Mouse (Mus musculus) lung, postnatal 0 days (tissue): Measurements from ENCODE around the gene Naa16. TPM values are rescaled to one million over a fixed set of nuclear protein-coding genes. Genes with fewer than 3 reads are reported as not detected.
"Not testable (repeated sequence)": the region's sequence is repeated elsewhere in the genome, so short reads cannot be mapped to it uniquely, and the experiment has no call there.

Experiments used
- ATAC-seq: fragments of 200-750 bp; cut with Nextera tagmentation; 2 replicates; pipeline ENCODE4 v1.8.0; 2017; ENCODE audit warnings: moderate library complexity
- DNase-seq: peaks from one replicate; pipeline ENCODE4 v3.0.0-alpha.2; 2016; ENCODE audit warnings: low spot score
- H3K27ac ChIP-seq: fragments of 300-500 bp; sonication (generic); 2 replicates; pipeline ENCODE4 v1.5.1; 2014; ENCODE audit warnings: antibody characterized with exemption, mild to moderate bottlenecking, low read length, mixed read lengths
- H3K27me3 ChIP-seq: fragments of 300-500 bp; sonication (generic); replicated peaks from 2 replicates; pipeline ENCODE4 v1.6.1; 2014; ENCODE audit warnings: low read length, mixed read lengths; ENCODE audit not compliant: insufficient read depth
- H3K36me3 ChIP-seq: fragments of 300-500 bp; sonication (generic); 2 replicates; pipeline ENCODE4 v1.6.1; 2014; ENCODE audit warnings: low read length, mixed read lengths; ENCODE audit not compliant: insufficient read depth
- H3K4me1 ChIP-seq: fragments of 300-500 bp; sonication (generic); 2 replicates; pipeline ENCODE4 v1.6.1; 2014; ENCODE audit warnings: antibody characterized with exemption, low read depth, low read length, mixed read lengths; ENCODE audit not compliant: insufficient read depth
- H3K4me2 ChIP-seq: fragments of 300-500 bp; sonication (generic); replicated peaks from 2 replicates; pipeline ENCODE4 v1.6.1; 2014; ENCODE audit warnings: low read depth, mild to moderate bottlenecking, low read length, moderate library complexity, mixed read lengths
- H3K4me3 ChIP-seq: fragments of 300-500 bp; sonication (generic); 2 replicates; pipeline ENCODE4 v1.5.1; 2014; ENCODE audit warnings: low read depth, low read length
- H3K9ac ChIP-seq: fragments of 300-500 bp; sonication (generic); replicated peaks from 2 replicates; pipeline ENCODE4 v1.6.1; 2014; ENCODE audit warnings: low read depth, mild to moderate bottlenecking
- H3K9me3 ChIP-seq: fragments of 300-500 bp; sonication (generic); 2 replicates; pipeline ENCODE4 v1.6.1; 2016; ENCODE audit warnings: low read length, mixed read lengths
- CTCF ChIP-seq: IDR thresholded peaks from 2 replicates; pipeline ENCODE4 v1.5.1; 2016; ENCODE audit warnings: antibody characterized with exemption, mild to moderate bottlenecking
- EP300 ChIP-seq: IDR thresholded peaks from 2 replicates; pipeline ENCODE4 v1.6.1; 2016; ENCODE audit warnings: antibody characterized with exemption, mild to moderate bottlenecking, control low read depth
- WGBS: fragments of 180-500 bp; shearing (Covaris S2); extraction: QIAGEN DNeasy Blood & Tissue Kit; methylation state at CpG from one replicate; pipeline ENCODE4 v1.1.7; 2014; 5-methylcytosine and 5-hydroxymethylcytosine counted together
- polyA plus RNA-seq: library from polyadenylated mRNA; unstranded; fragments of >200 nt; fragmentation: Nextera tagmentation; extraction: Ambion mirVana; gene quantifications from 2 replicates; pipeline ENCODE4 v1.2.1, GENCODE M21; 2015

Gene Naa16
- polyA plus RNA-seq = 23.5 and 24.0 TPM in 2 replicates

- no peaks in the 10 kb centered on the region for H3K36me3 ChIP-seq
- WGBS = 2% methylated on average over 53 of the region's 71 CpGs
- peak within 1 kb of the TSS; percentile 72 for H3K4me2 ChIP-seq
- H3K4me3 ChIP-seq = peak within 1 kb of the TSS; percentile 81
- H3K9ac ChIP-seq = peak within 1 kb of the TSS; percentile 77
- ATAC-seq = peak; percentile 95
- no peaks in the 10 kb centered on the region; the same call in 1 of the 2 replicates for H3K4me1 ChIP-seq
- H3K27me3 ChIP-seq = no peaks in the 10 kb centered on the region
- no peaks in the 10 kb centered on the region for H3K9me3 ChIP-seq
- peak; percentile 68 for TF ChIP-seq CTCF
- TF ChIP-seq EP300 = no peak
- peak; percentile 95 for DNase-seq
- H3K27ac ChIP-seq = peak within 1 kb of the TSS; percentile 94
These were observed at the start of gene Naa16 for GRCm38 (mm10) chr14:79390265-79390926. Naa16 (minus strand) TSS chr14:79390778.

GRCm38 (mm10) chr14:79434068-79434467 lies 43.5 kb upstream of the Naa16 start:
- no peaks in the 10 kb centered on the region for H3K9me3 ChIP-seq
- WGBS = 55% methylated on average over 1 of the region's 1 CpGs
- no peak overlapping the region for H3K4me3 ChIP-seq
- DNase-seq (no peak), ATAC-seq (no peak)
- TF ChIP-seq EP300 = no peak
- TF ChIP-seq CTCF = no peak
- H3K4me2 ChIP-seq = no peak overlapping the region
- no peak overlapping the region for H3K27ac ChIP-seq
- no peaks in the 10 kb centered on the region for H3K27me3 ChIP-seq
- no peaks in the 10 kb centered on the region for H3K36me3 ChIP-seq
- H3K4me1 ChIP-seq = no peaks in the 10 kb centered on the region
- H3K9ac ChIP-seq = no peak overlapping the region

GRCm38 (mm10) chr14:79426730-79427365 lies 36.3 kb upstream of the Naa16 start:
- peak; percentile 46 for ATAC-seq
- H3K4me1 ChIP-seq, H3K9me3 ChIP-seq, H3K27me3 ChIP-seq, DNase-seq, H3K9ac ChIP-seq, H3K36me3 ChIP-seq: not testable (repeated sequence)
- peak overlapping the region; percentile 74 for H3K27ac ChIP-seq
- peak overlapping the region; percentile 44 for H3K4me2 ChIP-seq
- 27% methylated on average over 3 of the region's 59 CpGs for WGBS
- H3K4me3 ChIP-seq = peak overlapping the region; percentile 34

- Histone ChIP-seq H3K9me3 (no peaks in the 10 kb centered on the region), H3K4me3 (peak within 1 kb of the TSS; percentile 34), H3K27ac (peak within 1 kb of the TSS; percentile 74), H3K9ac (no peak within 1 kb of the TSS), H3K36me3 (no peaks in the 10 kb centered on the region; the same call in 1 of the 2 replicates), H3K4me2 (peak within 1 kb of the TSS; percentile 44), H3K4me1 (no peaks in the 10 kb centered on the region), H3K27me3 (no peaks in the 10 kb centered on the region)
- ATAC-seq = peak; percentile 100
- peak; percentile 99 for DNase-seq
- TF ChIP-seq EP300 (peak; percentile 84), CTCF (no peak)
- WGBS = 1% methylated on average over 34 of the region's 44 CpGs
These were observed 35.6 kb upstream of the Naa16 start, which contains the start of gene Kbtbd7 for GRCm38 (mm10) chr14:79425979-79426729. Kbtbd7 (plus strand) TSS chr14:79426511.

- Histone ChIP-seq H3K9me3 (no peaks in the 10 kb centered on the region), H3K4me2 (no peak overlapping the region), H3K9ac (no peak overlapping the region), H3K27ac (no peak overlapping the region), H3K36me3 (no peaks in the 10 kb centered on the region; the same call in 1 of the 2 replicates), H3K4me3 (no peak overlapping the region), H3K4me1 (no peaks in the 10 kb centered on the region), H3K27me3 (no peaks in the 10 kb centered on the region)
- DNase-seq (no peak), ATAC-seq (no peak)
- TF ChIP-seq CTCF (no peak), EP300 (no peak)
- 64% methylated on average over 20 of the region's 20 CpGs for WGBS
These were observed 29.6 kb upstream of the Naa16 start for GRCm38 (mm10) chr14:79420083-79420685.

- DNase-seq (no peak), ATAC-seq (no peak)
- no peaks in the 10 kb centered on the region for H3K9me3 ChIP-seq
- H3K4me2 ChIP-seq = no peak overlapping the region
- no peak overlapping the region for H3K9ac ChIP-seq
- H3K27me3 ChIP-seq = no peaks in the 10 kb centered on the region
- 82% methylated on average over 6 of the region's 6 CpGs for WGBS
- H3K4me3 ChIP-seq = no peak overlapping the region
- H3K27ac ChIP-seq = no peak overlapping the region
- H3K36me3 ChIP-seq = no peaks in the 10 kb centered on the region
- TF ChIP-seq EP300 = no peak
- no peaks in the 10 kb centered on the region for H3K4me1 ChIP-seq
These were observed 22.5 kb upstream of the Naa16 start for GRCm38 (mm10) chr14:79413121-79413520.
